Mouse (Mus musculus) cerebellum, adult 2 months (tissue): ENCODE measurements around the gene Cenpj.

Experiments
- CTCF ChIP-seq: fragments of 200-500 bp; IDR thresholded peaks from 2 replicates; pipeline ENCODE4 v1.5.1; 2011; ENCODE audit warnings: low read depth, mild to moderate bottlenecking, control low read depth, low read length, moderate library complexity, borderline replicate concordance; ENCODE audit not compliant: insufficient read depth
- POLR2A ChIP-seq: fragments of 200-500 bp; IDR thresholded peaks from 2 replicates; pipeline ENCODE4 v1.6.1; 2011; ENCODE audit warnings: low read length, control low read depth, borderline replicate concordance; ENCODE audit not compliant: insufficient read depth

GRCm38 (mm10) chr14:56512084-56512483, 63.1 kb downstream of the Cenpj start:
- TF ChIP-seq POLR2A (no peak), CTCF (peak; percentile 41)
